Mouse (Mus musculus) neural tube, embryonic 14.5 days (tissue): Measurements from ENCODE around the gene Olfml2b. TPM values are rescaled to one million over a fixed set of nuclear protein-coding genes. Genes with fewer than 3 reads are reported as not detected.

Source experiments
- ATAC-seq: fragments of 200-750 bp; cut with Nextera tagmentation; 2 replicates; pipeline ENCODE4 v1.8.0; 2017; ENCODE audit warnings: low read depth, mild to moderate bottlenecking, moderate TSS enrichment, moderate library complexity
- H3K27ac ChIP-seq: fragments of 300-500 bp; sonication (generic); 2 replicates; pipeline ENCODE4 v1.5.1; 2014; ENCODE audit warnings: low read depth, mild to moderate bottlenecking, control low read depth, low read length, moderate library complexity, mixed read lengths
- H3K27me3 ChIP-seq: fragments of 300-500 bp; sonication (generic); 2 replicates; pipeline ENCODE4 v1.6.1; 2014; ENCODE audit warnings: low read length; ENCODE audit not compliant: control insufficient read depth, insufficient read depth
- H3K36me3 ChIP-seq: fragments of 300-500 bp; sonication (generic); 2 replicates; pipeline ENCODE4 v1.6.1; 2014; ENCODE audit warnings: low read length, mixed read lengths; ENCODE audit not compliant: control insufficient read depth, insufficient read depth
- H3K4me1 ChIP-seq: fragments of 300-500 bp; sonication (generic); 2 replicates; pipeline ENCODE4 v1.6.1; 2014; ENCODE audit warnings: low read length; ENCODE audit not compliant: control insufficient read depth, insufficient read depth
- H3K4me2 ChIP-seq: fragments of 300-500 bp; sonication (generic); 2 replicates; pipeline ENCODE4 v1.6.1; 2014; ENCODE audit warnings: mild to moderate bottlenecking, low read depth, low read length, control low read depth
- H3K4me3 ChIP-seq: fragments of 300-500 bp; sonication (generic); 2 replicates; pipeline ENCODE4 v1.5.1; 2014; ENCODE audit warnings: low read depth, low read length, control low read depth, mixed read lengths
- H3K9ac ChIP-seq: fragments of 300-500 bp; sonication (generic); replicated peaks from 2 replicates; pipeline ENCODE4 v1.6.1; 2014; ENCODE audit warnings: low read depth, mild to moderate bottlenecking, control low read depth, low read length, mixed read lengths
- H3K9me3 ChIP-seq: fragments of 300-500 bp; sonication (generic); 2 replicates; pipeline ENCODE4 v1.6.1; 2016; ENCODE audit warnings: low read length; ENCODE audit not compliant: control insufficient read depth
- WGBS: fragments of 180-500 bp; shearing (Covaris S2); extraction: QIAGEN DNeasy Blood & Tissue Kit; methylation state at CpG from one replicate; pipeline ENCODE4 v1.1.7; 2014; 5-methylcytosine and 5-hydroxymethylcytosine counted together
- polyA plus RNA-seq: library from polyadenylated mRNA; unstranded; fragments of >200 nt; fragmentation: Nextera tagmentation; extraction: Ambion mirVana; gene quantifications from 2 replicates; pipeline ENCODE4 v1.2.1, GENCODE M21; 2014

Olfml2b gene
- polyA plus RNA-seq, 1 experiment from 2014 or later = 3.6 TPM

GRCm38 (mm10) chr1:170656518-170657227 is 12.3 kb downstream of the Olfml2b start:
- Histone ChIP-seq H3K27me3 (no peaks in the 10 kb centered on the region), H3K4me3 (no peak overlapping the region), H3K9ac (no peak overlapping the region), H3K4me2 (no peak overlapping the region), H3K4me1 (no peaks in the 10 kb centered on the region), H3K27ac (no peak overlapping the region), H3K9me3 (no peaks in the 10 kb centered on the region), H3K36me3 (no peaks in the 10 kb centered on the region)
- 58% methylated on average over 11 of the region's 11 CpGs for WGBS
- peak; percentile 37; the same call in 1 of the 2 replicates for ATAC-seq

DNA sequence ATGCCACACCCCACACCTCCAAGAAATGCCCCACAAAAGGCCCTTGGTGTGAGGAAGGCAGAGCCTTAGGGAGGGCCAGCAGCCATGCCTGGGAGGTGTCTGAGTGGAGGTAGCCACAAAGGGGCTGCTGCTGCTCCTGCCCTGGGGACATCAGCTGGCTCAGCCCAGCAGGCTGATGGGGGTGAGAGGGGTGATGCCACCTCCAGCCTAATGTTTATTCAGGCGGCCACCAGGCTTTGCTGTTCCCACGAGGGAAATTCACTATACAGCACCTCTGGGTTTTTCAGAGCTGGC is 12.8 kb downstream of the Olfml2b start:
- Histone ChIP-seq H3K9me3 (no peaks in the 10 kb centered on the region), H3K4me3 (no peak overlapping the region), H3K36me3 (no peaks in the 10 kb centered on the region), H3K4me2 (no peak overlapping the region), H3K9ac (no peak overlapping the region), H3K27me3 (no peaks in the 10 kb centered on the region), H3K27ac (no peak overlapping the region), H3K4me1 (no peaks in the 10 kb centered on the region)
- ATAC-seq = peak; percentile 36; the same call in 1 of the 2 replicates
- WGBS = 30% methylated on average over 2 of the region's 2 CpGs

- no peaks in the 10 kb centered on the region for H3K9me3 ChIP-seq
- no peak overlapping the region for H3K27ac ChIP-seq
- 45% methylated on average over 13 of the region's 13 CpGs for WGBS
- no peak overlapping the region for H3K4me3 ChIP-seq
- H3K36me3 ChIP-seq = no peaks in the 10 kb centered on the region
- H3K27me3 ChIP-seq = no peaks in the 10 kb centered on the region
- 0 out of 2 replicates have a peak, but pooled peaks have one; percentile 2 for ATAC-seq
- no peak overlapping the region for H3K9ac ChIP-seq
- H3K4me1 ChIP-seq = no peaks in the 10 kb centered on the region
- no peak overlapping the region for H3K4me2 ChIP-seq
Observed at GRCm38 (mm10) chr1:170657643-170658314, 13.4 kb downstream of the Olfml2b start.

DNA sequence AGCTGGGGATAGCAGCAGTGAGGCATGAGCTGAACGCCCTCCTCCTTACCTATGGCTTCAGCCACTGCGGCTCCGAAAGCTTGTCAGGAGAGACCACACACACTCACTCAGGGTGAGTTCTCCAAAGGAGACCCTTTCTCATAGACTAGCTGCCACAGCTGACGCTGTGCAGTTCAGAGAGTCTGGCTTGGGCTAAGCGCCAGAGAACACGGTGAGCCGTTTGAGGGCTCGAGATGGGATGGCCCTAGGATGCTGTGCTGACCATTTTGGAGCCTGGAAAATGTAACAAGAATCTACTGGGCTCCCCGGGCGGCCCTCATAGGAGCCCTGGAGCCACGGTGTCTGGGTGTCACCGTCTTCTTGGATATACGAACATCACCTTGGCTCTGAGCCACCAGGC is 14.9 kb downstream of the Olfml2b start:
- H3K9ac ChIP-seq = no peak overlapping the region
- no peak for ATAC-seq
- H3K36me3 ChIP-seq = no peaks in the 10 kb centered on the region
- H3K9me3 ChIP-seq = no peaks in the 10 kb centered on the region
- no peak overlapping the region for H3K4me3 ChIP-seq
- H3K4me2 ChIP-seq = no peak overlapping the region
- 87% methylated on average over 13 of the region's 13 CpGs for WGBS
- no peaks in the 10 kb centered on the region for H3K4me1 ChIP-seq
- H3K27me3 ChIP-seq = no peaks in the 10 kb centered on the region
- no peak overlapping the region for H3K27ac ChIP-seq

GRCm38 (mm10) chr1:170664620-170665185 is 20.4 kb downstream of the Olfml2b start:
- Histone ChIP-seq H3K9me3 (no peaks in the 10 kb centered on the region), H3K4me3 (no peak overlapping the region), H3K36me3 (no peaks in the 10 kb centered on the region), H3K4me2 (no peak overlapping the region), H3K4me1 (no peaks in the 10 kb centered on the region), H3K9ac (no peak overlapping the region), H3K27ac (no peak overlapping the region), H3K27me3 (no peaks in the 10 kb centered on the region)
- ATAC-seq = no peak
- WGBS = 87% methylated on average over 11 of the region's 11 CpGs

DNA sequence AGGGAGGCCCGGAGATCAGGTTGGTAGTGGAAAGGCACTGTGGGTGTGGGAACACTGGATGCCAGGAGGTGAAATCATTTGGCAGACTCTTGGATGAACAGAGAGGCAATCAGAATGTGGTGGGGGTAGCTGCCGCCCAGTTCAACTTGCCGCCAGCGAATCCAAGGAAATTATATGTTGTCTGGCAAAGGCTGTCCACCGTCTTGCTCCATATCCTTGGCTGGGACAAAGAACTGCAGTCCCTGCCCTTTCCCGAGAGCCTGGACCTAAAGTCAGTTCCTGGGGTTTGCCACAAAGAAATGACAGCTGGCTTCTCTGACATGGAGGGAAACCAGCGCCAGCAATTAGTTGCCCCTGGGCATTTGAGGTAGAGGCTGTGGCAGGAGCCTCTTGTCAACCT is 20.9 kb downstream of the Olfml2b start:
- H3K4me1 ChIP-seq = no peaks in the 10 kb centered on the region
- no peaks in the 10 kb centered on the region for H3K27me3 ChIP-seq
- H3K36me3 ChIP-seq = no peaks in the 10 kb centered on the region
- no peak overlapping the region for H3K9ac ChIP-seq
- H3K4me2 ChIP-seq = no peak overlapping the region
- H3K9me3 ChIP-seq = no peaks in the 10 kb centered on the region
- 73% methylated on average over 7 of the region's 7 CpGs for WGBS
- H3K4me3 ChIP-seq = no peak overlapping the region
- no peak for ATAC-seq
- no peak overlapping the region for H3K27ac ChIP-seq

GRCm38 (mm10) chr1:170674184-170674775 is 29.9 kb downstream of the Olfml2b start:
- Histone ChIP-seq H3K36me3 (no peaks in the 10 kb centered on the region), H3K27me3 (no peaks in the 10 kb centered on the region), H3K4me2 (no peak overlapping the region), H3K4me3 (no peak overlapping the region), H3K27ac (no peak overlapping the region; the same call in 1 of the 2 replicates), H3K4me1 (no peaks in the 10 kb centered on the region), H3K9ac (no peak overlapping the region), H3K9me3 (no peaks in the 10 kb centered on the region; the same call in 1 of the 2 replicates)
- no peak for ATAC-seq
- WGBS = 63% methylated on average over 9 of the region's 9 CpGs

GRCm38 (mm10) chr1:170677681-170678080 is 33.3 kb downstream of the Olfml2b start:
- no peak for ATAC-seq
- no peaks in the 10 kb centered on the region for H3K27me3 ChIP-seq
- no peak overlapping the region for H3K27ac ChIP-seq
- H3K4me2 ChIP-seq = no peak overlapping the region
- H3K9ac ChIP-seq = no peak overlapping the region
- H3K36me3 ChIP-seq = no peaks in the 10 kb centered on the region
- no peaks in the 10 kb centered on the region for H3K9me3 ChIP-seq
- WGBS = 94% methylated on average over 4 of the region's 4 CpGs
- H3K4me1 ChIP-seq = no peaks in the 10 kb centered on the region
- H3K4me3 ChIP-seq = no peak overlapping the region

- 47% methylated on average over 4 of the region's 4 CpGs for WGBS
Observed at GRCm38 (mm10) chr1:170678861-170679260, 34.5 kb downstream of the Olfml2b start.

More at GRCm38 (mm10) chr1:170678861-170679260, 34.5 kb downstream of the Olfml2b start:
- no peaks in the 10 kb centered on the region for H3K36me3 ChIP-seq
- H3K4me2 ChIP-seq = no peak overlapping the region
- H3K27ac ChIP-seq = peak overlapping the region; percentile 30; the same call in 1 of the 2 replicates
- no peak for ATAC-seq
- H3K9ac ChIP-seq = no peak overlapping the region
- no peaks in the 10 kb centered on the region for H3K9me3 ChIP-seq
- H3K4me3 ChIP-seq = no peak overlapping the region
- no peaks in the 10 kb centered on the region for H3K27me3 ChIP-seq
- no peaks in the 10 kb centered on the region for H3K4me1 ChIP-seq
